Mouse (Mus musculus) telencephalon, adult 2 months (tissue): ENCODE data around the gene Adrm1.
"Not testable (repeated sequence)": the region's sequence is repeated elsewhere in the genome, so short reads cannot be mapped to it uniquely, and the experiment has no call there.

Source experiments
- DNase-seq: peaks from one replicate; pipeline ENCODE4 v3.0.0-alpha.2; 2011; ENCODE audit warnings: low read depth, low spot score

Adrm1 gene

DNA sequence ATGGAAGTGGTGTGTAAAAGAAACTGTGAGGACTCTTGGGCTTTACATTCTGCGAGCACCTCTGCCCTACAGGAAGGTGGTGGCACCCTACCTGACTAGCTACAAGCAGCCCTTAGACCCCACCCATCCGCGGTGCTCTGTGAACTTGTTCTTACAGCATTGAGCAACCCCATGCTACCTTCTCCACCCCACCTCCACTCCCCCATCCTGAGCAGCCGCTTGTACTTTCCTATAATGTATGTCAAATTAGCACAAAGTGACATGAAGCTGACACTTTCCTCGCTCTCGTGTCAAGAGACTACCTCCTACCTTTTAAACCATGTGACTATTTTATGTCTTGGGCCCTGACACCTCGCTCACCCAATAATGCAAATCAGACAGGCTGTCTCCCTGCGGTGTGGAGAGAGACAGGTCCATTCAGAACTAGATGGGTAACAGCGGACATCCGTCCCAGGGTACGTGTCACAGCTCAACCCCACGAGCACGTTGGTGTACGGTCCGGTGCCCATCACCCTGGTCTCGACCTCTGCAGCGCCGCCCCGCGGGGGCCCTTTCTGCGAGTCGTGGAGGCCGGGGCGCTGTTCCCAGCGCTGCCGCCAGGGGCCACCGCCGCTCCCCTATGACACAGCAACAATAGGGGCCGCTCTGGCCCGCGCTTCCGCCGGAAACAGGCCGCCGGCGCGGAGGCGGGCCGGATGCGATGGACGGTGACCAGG, at the start of gene Adrm1:
TSS of gene Adrm1 (plus strand) at position 680 of the 716 bp plus-strand sequence.
- DNase-seq, result peak; percentile 93

DNA sequence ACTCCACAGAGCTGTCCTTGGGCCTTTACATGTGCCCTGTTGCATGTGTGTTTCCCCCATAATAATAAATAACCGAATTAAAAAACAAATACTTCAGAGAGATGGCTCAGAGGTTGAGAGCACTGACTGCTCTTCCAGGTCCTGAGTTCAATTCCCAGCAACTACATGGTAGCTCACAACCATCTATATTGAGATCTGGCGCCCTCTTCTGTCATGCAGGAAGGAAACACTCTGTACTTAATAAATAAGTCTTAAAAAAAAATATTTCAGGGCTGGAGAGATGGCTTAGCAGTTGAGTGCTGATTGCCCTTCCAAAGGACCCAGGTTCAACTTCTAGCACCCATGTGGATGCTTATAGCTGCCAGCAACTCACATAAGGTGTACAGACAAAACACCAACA, 47.1 kb upstream of the Adrm1 start:
- no peak for DNase-seq

DNA sequence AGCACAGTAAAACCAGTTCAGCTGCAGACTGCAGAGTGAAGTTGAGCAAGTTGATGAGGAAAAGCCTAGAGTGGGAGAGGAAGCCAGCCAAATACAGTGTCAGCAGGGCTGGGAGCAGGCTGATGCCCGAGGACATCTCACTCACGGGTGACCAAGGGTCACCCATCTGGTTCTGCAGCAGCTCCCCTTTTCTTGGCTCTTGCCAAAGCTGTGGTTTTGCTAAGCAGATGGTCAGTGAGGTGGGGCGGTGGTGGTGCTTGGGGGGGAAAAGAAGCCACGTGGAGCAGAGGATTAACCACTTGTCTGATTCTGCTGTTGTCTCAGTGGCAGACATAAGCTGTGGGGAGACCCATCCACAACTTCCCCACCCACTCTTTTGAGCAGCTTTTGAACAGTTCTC, 45.1 kb upstream of the Adrm1 start:
- DNase-seq, result no peak

DNA sequence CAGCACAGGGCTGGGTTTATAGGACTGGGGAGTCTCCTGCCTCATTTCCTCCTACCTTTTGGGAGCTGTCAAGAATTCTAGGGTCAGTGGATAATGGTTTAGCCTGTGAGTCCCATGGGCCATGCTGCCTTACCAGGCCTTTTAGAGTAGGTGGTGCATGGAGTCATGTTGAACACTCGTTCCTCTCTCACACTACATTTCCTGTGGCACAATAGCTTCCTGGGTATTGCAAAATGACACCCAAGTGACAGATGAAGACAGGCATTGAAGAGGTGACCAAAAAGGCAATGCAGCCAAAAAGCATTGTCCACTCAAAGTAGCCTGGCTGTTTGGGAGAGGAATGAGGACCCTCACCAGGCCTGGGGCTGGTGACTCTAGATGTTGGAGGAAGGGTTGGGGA, 43.6 kb upstream of the Adrm1 start:
- no peak for DNase-seq

DNA sequence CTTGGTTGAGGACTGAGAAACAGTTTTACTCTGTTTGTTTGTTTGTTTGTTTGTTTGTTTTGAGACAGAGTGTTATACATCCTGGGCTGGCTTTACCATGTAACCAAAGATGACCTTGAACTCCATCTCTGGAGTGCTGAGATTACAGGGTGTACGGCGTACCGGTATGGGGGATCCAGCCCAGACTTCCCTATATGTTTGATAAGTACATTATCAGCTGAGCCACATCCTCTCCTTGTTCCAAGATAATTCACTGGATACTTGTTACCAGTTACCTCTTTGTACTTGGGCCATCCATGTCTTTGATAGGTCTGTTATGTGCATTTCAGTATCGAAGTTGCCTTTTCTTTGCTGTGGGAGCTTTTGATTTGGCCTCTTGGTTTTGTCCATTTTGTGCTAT, 38.1 kb upstream of the Adrm1 start:
- DNase-seq, result no peak

DNA sequence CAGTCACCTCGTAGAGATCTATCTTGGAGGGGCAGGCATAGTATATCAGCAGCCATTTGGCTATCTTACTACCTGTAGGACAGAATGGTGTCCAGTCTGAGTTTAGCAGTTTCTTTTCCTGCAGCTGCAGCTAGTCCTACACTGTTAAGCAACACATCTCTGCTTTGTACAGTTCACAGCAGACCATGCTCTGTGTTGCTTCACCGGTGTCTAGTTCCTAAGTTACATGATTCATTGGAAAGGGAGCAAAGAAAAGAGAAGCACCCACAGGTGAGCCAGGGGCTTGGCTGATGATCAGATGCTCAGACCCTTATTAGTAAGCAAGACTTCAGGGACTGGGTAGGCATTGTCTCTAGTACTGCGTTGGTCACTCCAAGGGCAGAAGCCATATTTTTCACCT, 37.4 kb upstream of the Adrm1 start:
- no peak for DNase-seq

DNA sequence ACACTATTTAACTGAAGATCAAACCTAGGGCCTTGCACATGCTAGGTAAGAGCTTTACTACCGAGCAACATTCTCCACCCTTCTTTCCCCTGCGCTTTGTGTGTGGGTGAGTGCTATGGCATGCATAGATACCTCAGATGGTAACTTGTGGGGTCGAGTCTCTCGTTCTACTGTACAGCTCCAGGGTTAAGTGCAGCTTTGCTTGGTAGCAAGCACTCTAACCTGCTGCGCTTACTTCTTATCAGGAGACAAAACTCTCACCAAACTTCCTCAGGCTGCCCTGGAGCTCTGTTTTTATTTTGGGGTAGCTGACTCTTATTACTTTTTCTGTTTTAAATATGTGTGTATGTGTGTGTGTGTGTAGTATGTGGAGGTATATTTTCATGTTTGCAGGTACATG, 35.9 kb upstream of the Adrm1 start:
- DNase-seq, result no peak

DNA sequence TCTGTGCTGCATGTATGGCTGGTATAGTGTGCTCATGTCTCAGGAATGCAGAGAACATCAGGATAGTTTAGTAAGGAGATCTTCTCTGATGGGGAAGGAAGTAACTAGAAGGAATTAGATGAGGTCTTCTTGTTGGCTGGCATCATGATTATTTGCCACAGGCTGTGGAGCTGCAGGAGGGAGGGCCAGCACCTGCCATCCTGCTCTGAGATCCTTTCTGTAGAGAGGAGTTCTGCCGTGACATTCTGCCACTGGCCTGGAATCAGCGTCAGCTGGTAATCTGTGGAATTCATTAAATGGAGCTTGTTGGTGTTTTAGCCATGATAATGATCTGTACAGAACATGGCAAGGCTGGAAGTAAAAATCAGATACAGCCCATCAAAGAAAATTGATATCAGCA, 25.2 kb upstream of the Adrm1 start:
- no peak for DNase-seq

DNA sequence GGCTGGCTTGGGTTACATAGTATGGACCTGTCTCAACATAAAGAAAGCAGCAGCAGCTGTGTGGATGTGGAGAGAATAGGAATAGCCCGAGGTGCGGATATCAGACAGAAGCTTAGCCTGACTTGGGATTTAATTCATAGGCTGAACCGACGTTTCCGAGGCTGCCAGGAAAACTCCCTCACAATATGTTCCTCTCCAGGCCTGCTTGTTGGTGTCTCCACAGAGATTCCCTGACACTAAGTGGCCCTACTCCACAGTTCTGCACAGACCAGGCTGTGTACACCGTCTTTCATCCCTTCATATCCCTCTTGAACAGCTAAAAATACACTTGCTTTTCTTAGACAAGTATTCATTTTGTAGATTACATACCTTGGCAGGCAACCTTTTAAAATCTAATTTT, 23.9 kb upstream of the Adrm1 start:
- DNase-seq, result peak; percentile 33

DNA sequence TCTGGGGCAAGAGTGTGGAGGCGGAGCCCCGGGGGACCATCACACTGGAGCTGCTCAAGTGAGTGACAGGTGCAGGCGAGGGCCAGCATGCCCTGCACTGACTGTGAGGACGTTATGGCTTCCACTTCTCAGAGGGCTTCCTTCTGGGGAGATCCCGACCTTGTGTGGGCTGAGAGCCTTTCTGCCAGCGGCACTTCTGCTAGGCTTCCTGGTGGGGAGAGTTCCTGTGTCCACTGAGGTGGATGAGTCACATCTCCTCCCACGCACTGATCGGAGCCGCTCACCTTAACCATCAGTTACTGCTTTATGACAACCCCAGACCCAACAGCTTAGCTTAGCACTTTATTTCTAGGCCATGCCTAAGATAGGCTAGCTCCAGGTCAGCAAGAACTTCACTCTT, 22.7 kb upstream of the Adrm1 start:
- DNase-seq, result no peak

DNA sequence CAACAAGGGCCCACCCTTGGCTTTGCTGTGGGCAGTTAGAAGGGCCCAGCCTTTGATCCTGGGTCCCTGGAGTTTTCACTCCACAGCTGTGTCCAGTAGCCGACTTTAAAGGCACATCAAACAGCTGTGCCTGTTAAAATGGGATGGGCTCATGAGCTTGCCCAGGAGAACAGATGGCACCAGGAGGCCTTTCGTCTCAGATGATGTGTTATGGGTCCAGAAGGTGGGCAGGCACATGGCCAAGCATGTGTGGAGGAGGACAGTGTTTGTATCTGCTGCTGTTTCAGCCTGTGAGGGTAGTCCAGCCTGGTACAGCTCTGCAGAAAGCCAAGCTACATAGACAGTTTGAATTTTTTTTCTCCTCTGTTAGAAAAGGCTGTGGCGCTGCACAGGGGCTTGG, 16.5 kb upstream of the Adrm1 start:
- peak; percentile 58 for DNase-seq

DNA sequence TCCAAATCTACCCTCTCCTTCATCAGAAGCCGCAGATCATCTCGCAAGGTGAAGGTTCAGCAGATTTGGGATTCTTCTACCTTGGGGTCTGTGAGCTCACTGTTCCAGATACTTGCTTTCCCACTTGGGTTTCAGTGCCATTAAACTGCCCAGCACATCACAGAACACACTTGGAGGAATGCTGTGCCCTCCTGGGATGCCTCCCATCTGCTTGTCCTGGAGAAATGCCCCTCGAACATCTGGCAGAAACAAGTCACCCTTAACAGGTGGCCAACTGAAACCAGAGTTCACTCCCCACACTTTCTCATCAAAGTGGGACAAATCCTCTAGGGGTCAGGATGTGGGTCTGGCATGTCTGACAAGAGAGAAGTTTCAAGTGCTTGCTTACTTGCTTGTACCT, 12.7 kb upstream of the Adrm1 start:
- no peak for DNase-seq

DNA sequence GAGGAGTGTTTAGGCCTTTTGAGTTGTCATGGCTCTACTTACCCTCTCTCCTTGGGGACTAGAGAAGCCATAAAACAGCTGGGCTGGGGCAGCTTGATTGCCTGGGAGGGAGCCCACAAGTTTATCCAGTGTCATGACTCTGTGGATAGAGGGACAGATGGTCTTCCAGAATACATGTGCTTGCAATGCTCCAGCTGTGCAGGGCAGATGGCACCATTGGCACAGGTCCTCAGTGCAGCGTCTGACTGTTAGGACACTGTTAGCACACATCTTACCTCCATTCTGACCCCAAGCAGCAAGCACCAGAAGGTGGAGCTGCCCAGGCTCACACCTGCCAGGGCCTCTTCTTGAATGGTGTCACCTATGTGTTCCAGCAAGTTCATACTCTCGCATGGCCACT, 5.4 kb upstream of the Adrm1 start:
- DNase-seq, result no peak

DNA sequence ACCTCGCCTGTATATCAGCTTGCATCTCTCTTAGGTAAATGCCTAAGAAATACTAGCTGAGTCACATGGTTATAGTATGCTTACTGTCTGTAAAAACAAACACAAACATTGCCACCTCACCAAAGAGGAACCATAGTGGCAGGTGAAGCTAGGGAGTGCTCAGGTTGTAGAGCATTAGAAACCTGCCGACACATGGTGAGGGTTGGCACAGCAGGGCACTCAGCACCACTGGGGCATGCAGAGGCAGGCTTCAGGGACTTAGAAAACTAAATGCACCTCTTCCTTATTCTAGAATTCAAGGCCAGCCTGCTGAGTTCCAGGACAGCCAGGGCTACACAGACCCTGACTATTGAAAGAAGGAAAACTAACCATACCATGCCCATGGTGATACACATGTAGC, 4.4 kb upstream of the Adrm1 start:
- no peak for DNase-seq

DNA sequence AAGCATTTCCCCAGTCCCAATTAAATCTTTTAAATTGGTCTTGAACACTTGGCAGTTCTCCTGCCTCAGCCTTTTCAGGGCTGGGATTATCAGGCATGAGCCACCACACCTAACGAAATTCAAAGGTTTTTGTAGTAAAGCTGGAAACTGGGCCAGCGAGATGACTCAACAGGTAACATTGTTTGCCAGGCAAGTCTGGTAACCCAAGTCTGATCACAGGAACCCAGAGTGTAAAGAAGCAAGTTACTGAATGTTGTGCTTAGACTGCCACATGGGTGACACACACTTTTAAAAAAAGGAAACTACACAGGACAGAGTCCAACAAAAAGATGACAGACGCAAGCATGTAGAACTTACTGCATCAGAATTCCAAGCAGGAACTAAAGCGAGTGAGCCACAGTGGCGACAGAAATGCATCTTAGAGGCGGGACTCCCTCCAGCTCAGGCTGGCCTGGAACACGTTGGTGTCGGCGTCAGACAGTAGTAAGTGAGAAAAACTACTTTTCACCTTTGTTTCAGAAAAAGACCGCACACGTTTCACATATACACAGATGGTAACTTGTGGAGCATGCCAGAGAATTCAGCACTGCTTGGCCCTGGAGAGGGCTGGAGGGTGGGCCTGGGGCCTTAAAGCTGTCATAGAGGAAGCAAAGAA, 1.0 kb upstream of the Adrm1 start:
- DNase-seq, result peak; percentile 15

DNA sequence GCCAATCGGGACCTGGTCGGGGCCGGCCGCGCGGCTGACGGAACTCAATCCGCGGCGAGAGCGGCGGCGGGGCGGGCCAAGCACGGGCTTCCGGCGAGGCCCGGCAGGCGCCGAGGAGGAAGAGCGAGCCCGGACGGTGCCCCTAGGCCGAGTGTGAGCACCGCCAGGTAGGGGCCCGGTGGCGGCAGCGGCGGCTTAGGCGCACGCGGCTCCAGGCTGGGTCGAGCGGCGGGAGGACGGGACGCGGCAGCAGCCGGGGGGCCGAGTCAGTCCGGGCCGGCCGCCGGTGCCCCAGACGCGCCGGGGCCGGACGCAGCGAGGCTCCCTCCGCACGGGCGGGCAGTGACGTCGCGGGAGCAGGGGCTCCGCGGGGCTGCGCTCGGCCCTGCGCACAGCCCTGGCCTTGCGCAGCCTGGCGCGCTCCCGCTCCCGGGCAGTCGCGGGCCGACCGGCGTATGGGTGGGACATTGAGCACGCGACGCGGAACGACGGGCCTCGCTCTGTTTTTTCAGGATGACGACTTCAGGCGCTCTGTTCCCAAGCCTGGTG, 311 bp downstream of the Adrm1 start:
- DNase-seq, result peak; percentile 18

DNA sequence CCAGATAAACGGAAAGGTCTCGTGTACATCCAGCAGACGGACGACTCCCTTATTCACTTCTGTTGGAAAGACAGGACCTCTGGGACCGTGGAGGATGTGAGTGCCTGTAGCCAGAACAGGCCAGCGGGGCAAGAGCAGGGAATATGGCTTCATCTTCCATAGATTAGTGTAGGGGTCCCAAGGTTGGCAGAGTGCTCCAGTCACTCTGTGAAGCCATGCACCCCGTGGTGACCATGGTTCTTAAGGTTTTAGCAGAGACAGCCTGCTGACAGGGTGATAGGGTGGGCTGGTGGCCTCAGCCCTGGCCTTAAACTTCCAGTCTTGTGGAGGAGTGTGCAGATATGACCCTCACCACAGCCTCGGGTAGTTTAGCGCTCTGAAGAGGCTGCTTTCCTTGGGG, 867 bp downstream of the Adrm1 start:
- no peak for DNase-seq

DNA sequence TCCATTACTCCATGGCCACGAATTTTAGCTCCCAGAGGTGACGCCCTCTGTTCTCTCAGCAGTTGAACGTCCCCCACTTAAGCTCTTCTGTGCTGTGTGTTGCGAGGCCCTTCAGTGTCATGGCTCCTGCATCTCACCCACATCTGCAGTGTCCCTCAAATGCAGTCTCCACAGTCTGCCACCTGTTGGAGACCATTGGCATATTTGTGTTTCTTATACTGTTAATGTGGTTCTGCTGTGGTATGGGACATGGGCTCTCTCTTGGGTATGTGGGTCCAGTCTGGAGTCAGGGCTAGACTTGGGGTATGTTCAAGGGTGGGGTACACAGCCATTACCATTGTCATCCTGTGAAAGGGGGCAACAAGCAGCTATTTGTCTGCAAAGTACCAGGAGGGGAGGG, 1.9 kb downstream of the Adrm1 start:
- no peak for DNase-seq

DNA sequence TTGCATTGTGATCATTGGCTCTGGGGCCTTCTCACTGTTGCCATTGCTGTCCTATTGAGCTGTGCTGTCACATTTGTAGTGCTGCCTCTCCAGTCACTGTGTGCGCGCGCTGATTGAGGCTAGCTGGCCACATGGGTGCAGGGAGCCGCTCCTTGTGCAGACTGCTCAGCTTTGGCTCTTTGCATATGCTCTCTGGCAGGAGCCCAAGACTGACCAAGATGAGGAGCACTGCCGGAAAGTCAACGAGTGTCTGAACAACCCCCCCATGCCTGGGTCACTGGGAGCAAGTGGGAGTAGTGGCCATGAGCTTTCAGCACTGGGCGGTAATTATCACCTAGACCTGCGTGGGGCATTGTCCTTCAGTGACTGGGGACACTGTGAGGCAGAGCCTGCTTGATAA, 2.4 kb downstream of the Adrm1 start:
- not testable (repeated sequence) for DNase-seq

DNA sequence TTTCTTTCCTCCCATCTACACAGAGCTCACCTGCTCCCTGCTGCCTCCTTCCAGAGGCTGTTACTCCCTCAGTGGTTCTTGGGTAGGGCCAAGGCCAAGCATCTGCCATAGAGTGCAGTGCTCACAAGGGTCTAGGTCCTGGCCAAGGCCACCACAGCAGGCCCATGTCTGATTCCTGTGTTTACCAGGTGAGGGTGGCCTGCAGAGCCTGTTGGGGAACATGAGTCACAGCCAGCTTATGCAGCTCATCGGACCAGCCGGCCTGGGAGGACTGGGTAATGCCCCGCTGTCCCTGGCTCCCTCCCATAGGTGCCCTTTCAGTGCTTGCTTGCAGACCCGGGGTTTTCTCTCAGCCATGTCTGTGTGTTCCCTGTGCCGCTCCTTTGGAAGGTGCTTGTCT, 2.8 kb downstream of the Adrm1 start:
- DNase-seq, result no peak

DNA sequence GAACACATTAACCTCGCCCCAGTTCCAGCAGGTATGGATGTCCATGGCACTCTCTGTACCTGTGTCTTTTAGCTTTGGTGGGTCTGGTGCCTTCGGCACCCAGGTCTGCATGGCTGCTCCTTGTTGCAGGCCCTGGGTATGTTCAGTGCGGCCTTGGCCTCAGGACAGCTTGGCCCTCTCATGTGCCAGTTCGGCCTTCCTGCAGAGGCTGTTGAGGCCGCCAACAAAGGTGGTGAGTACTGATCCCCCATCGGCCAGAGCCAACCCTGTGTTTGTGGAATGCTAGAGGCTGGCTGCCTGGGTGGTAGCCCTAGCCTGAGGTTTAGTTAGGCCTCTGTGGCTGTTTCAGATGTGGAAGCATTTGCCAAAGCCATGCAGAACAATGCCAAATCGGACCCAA, 4.4 kb downstream of the Adrm1 start:
- no peak for DNase-seq

DNA sequence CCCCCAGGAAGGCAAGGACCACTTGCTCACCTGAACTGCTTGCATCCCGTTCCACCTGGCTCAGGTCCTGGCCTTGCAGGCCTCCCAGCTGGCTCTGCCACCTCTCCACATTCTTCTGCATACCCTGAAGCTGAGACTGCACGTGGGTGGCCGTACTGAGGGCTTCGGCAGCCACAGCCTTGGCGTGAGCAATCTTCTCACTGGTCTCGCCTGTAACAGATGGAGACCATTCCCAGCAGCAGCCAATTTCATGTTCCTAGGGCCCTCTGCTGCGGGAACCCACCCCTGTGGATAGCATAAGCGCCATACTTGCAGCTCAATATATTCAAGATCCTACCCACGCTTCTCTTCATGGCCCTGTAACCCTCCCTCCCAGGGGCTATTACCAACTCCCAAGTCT, 10.3 kb downstream of the Adrm1 start:
- DNase-seq, result no peak

DNA sequence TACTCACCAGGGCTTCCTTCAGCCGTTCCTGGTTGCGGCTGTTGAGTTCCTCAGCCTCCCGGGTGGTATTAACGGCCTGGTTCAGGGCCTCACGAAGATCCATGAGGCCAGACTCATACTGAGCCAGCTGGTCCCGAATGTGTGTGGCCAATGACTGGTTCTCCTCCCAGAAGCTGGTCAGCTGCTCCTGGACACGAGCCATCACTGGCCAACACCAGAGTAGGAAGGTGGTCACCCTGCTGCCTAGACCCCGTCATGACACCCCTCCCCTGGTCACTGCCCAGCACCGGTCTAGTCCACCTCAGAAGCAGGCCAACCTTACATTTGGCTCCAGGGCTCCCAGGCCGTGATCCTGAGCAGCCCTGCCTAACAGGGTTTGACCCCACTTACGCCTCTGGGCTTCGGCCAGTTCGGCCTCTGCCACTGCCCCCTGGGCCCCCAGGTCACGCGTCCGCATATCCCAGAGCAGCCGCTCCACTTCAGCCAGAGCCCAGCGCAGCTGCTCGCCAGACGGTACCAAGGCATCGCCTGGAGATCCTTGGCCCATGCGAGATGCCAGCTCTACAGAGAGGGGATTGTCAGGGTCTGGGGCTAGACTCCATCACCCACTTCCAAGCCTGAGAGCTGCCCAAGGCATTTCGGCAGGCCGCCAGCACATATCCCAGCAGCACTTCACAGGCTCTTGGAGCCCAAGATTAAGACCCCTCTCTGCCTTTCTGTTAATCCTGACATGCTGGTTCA, 12.9 kb downstream of the Adrm1 start:
- DNase-seq, result no peak
